Mouse (Mus musculus) spleen, postnatal 14 days (tissue): ENCODE measurements around the gene Klk1b4.
A peak's percentile ranks its signal among the peaks of the same experiment; 100 is the strongest.
"Not testable (repeated sequence)": the region's sequence is repeated elsewhere in the genome, so short reads cannot be mapped to it uniquely, and the experiment has no call there.

ENCODE experiments used
- DNase-seq, 2 experiments: peaks; one replicate each; pipeline ENCODE4 v3.0.0; 2021 to 2022; ENCODE audit warnings: low spot score in 2 of 2

Gene Klk1b4

GRCm38 (mm10) chr7:44207135-44207534 is at the start of gene Klk1b4:
TSS of gene Klk1b4 (plus strand) at chr7:44207435.
- DNase-seq, result not testable (repeated sequence)

GRCm38 (mm10) chr7:44179299-44180045 is 27.8 kb upstream of the Klk1b4 start:
- no peak for DNase-seq

- not testable (repeated sequence) for DNase-seq
Observed at GRCm38 (mm10) chr7:44186516-44186915, 20.7 kb upstream of the Klk1b4 start.

- DNase-seq, result not testable (repeated sequence)
Observed at GRCm38 (mm10) chr7:44187936-44188335, 19.3 kb upstream of the Klk1b4 start, which contains the start of gene Klk1b24. TSS of gene Klk1b24 (plus strand) at chr7:44188236.

GRCm38 (mm10) chr7:44193466-44193865 is 13.8 kb upstream of the Klk1b4 start:
- DNase-seq, result not testable (repeated sequence)

GRCm38 (mm10) chr7:44197891-44198290 is 9.3 kb upstream of the Klk1b4 start, which contains the start of gene Klk1b3:
TSS of gene Klk1b3 (plus strand) at chr7:44198191.
- no peak for DNase-seq

- no peak for DNase-seq
Observed at GRCm38 (mm10) chr7:44208307-44208706, 1.1 kb downstream of the Klk1b4 start.

GRCm38 (mm10) chr7:44215645-44216044 is 8.4 kb downstream of the Klk1b4 start, which contains the start of gene Klk1b5:
TSS of gene Klk1b5 (plus strand) at chr7:44215945.
- DNase-seq, result no peak

GRCm38 (mm10) chr7:44221601-44222000 is 14.4 kb downstream of the Klk1b4 start:
- not testable (repeated sequence) for DNase-seq

GRCm38 (mm10) chr7:44222335-44222734 is 15.1 kb downstream of the Klk1b4 start:
- DNase-seq, result not testable (repeated sequence)

GRCm38 (mm10) chr7:44225076-44225475 is 17.8 kb downstream of the Klk1b4 start, which contains the start of gene Klk1:
TSS of gene Klk1 (plus strand) at chr7:44225360.
- no peak for DNase-seq

GRCm38 (mm10) chr7:44235909-44236308 is 28.7 kb downstream of the Klk1b4 start, which contains the start of gene Gm36864:
TSS of gene Gm36864 (plus strand) at chr7:44236177.
- DNase-seq, result no peak

- no peak for DNase-seq
Observed at GRCm38 (mm10) chr7:44239913-44240312, 32.7 kb downstream of the Klk1b4 start.

- DNase-seq, result no peak
Observed at GRCm38 (mm10) chr7:44240712-44241111, 33.5 kb downstream of the Klk1b4 start.

GRCm38 (mm10) chr7:44241163-44241562 is 33.9 kb downstream of the Klk1b4 start:
- no peak for DNase-seq

- DNase-seq, result no peak
Observed at GRCm38 (mm10) chr7:44244080-44244479, 36.8 kb downstream of the Klk1b4 start.

- peak; percentile 83 to 88 for DNase-seq
Observed at GRCm38 (mm10) chr7:44246055-44246983, 39.1 kb downstream of the Klk1b4 start, which contains the start of the genes 1700028J19Rik and 2410002F23Rik. TSS of gene 1700028J19Rik (minus strand) at chr7:44246695. TSS of gene 2410002F23Rik (plus strand) at chr7:44246722.

- no peak for DNase-seq
Observed at GRCm38 (mm10) chr7:44246984-44247470, 39.8 kb downstream of the Klk1b4 start.

- DNase-seq, result no peak
Observed at GRCm38 (mm10) chr7:44247971-44248370, 40.7 kb downstream of the Klk1b4 start.

GRCm38 (mm10) chr7:44249248-44249647 is 42.0 kb downstream of the Klk1b4 start:
- no peak for DNase-seq

GRCm38 (mm10) chr7:44250732-44251275 is 43.6 kb downstream of the Klk1b4 start:
- not testable (repeated sequence) for DNase-seq
